Mouse (Mus musculus) bone marrow macrophage, adult 2 months (primary cell): ENCODE results near the gene Enho.

Experiments used
- CTCF ChIP-seq: IDR thresholded peaks from 2 replicates; pipeline ENCODE4 v1.5.1; 2012; ENCODE audit warnings: low read depth, mild to moderate bottlenecking, low read length, moderate library complexity
- POLR2A ChIP-seq: IDR thresholded peaks from 2 replicates; pipeline ENCODE4 v1.6.1; 2012; ENCODE audit warnings: mild to moderate bottlenecking, low read depth, low read length, borderline replicate concordance

GRCm38 (mm10) chr4:41609681-41610593 is 30.2 kb downstream of the Enho start:
- 0 out of 2 replicates have a peak, but pooled peaks have one; percentile 20 for TF ChIP-seq CTCF
- no peak for TF ChIP-seq POLR2A
